Mouse (Mus musculus) adrenal gland, adult 8-10 months (tissue): Measurements from ENCODE around the gene Zfp882. TPM values are rescaled to one million over a fixed set of nuclear protein-coding genes. Genes with fewer than 3 reads are reported as not detected.
"Not testable (repeated sequence)": the region's sequence is repeated elsewhere in the genome, so short reads cannot be mapped to it uniquely, and the experiment has no call there.

Source experiments
- DNase-seq: peaks from one replicate; pipeline ENCODE4 v3.0.0; 2022
- total RNA-seq, 4 experiments: library from RNA; stranded (reverse); gene quantifications; 2 replicates each; pipeline ENCODE4 v1.2.4; 2022

The Zfp882 gene
- total RNA-seq, 4 experiments from 2014 or later, result 5.6 to 8.4 (median 7.4) TPM

DNA sequence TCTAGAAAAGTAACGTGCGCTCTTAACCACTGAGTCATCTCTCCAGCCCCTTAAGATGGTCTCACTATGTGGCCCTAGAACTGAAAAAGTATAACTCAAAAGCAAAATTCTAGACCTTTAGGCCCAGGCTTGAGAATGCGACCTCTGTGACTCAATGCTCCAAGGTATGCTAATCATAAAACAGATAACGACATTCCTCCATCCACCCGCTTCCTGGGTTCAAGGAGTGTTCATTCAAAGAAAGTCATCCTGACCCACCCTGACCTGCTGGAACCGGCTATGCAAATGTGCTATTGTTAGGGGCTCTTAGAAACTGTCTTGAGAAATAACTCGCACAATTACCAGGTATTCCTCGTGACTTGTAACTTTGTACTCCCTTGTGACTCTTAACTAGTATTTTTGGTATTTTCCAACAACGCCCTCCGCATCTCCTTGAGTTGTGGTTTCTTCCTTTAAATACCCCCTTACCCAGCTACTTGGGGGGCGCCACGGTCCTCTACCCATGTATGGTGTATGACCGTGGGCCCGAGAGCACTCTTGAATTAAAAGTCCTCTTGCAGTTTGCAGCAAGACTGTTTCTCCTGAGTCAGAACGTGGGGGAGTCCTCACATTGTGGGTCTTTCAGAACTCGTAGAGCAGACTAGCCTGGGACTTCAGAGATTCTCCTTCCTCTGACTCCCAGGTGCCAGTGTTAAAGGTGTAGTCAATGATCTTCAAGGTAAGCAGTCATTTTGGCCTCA lies 44.7 kb downstream of the Zfp882 start:
- not testable (repeated sequence) for DNase-seq

DNA sequence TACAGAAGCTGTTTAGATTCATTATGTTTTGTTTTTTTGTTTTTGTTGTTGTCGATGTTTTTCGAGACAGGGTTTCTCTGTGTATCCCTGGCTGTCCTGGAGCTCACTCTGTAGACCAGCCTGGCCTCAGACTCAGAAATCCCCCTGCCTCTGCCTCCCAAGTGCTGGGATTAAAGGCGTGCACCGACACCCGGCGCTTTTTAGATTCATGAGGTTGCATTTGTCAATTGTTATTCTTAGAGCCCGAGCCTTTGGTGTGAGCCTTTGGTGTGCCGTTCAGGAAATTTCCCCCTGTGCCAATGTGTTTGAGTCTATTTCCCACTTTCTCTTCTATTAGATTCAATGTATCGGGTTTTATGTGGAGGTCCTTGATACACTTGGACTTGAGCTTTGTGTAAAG lies 46.3 kb downstream of the Zfp882 start:
- DNase-seq, result no peak

DNA sequence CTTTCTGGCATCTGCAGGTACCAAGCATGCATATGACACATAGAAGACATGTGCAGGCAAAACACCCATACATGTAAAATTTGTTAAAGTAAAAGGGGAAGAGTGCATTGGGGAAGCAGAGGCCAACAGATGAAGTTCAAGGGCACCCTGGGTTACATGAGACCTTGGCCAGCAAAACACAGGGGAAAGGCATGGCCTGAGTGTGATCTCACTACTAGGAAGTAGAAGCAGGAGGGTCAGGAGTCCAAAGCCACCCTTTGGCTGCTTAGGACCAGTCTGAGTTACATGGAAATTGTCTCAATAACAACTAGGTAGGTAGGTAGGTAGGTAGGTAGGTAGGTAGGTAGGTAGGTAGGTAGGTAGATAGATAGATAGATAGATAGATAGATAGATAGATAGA lies 52.1 kb downstream of the Zfp882 start:
- no peak for DNase-seq

DNA sequence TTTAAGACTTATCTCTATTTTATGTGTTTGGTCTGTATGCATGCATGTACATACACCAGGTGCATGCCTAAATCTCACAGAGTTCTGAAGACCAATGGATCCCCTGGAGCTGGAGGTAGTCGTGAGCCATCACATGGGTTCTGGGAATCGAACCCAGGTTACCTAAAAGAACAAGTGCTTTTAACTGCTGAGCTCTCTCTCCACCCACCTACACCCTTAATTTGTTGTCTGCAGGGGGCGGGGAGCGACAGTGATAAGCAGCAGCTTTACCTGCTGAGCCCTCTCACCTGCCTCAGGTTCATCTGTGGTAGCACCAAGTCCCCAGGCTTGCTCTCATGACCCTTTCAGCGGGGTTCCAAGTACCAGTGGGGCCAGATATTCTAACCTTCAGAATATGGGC lies 53.4 kb downstream of the Zfp882 start:
- no peak for DNase-seq

DNA sequence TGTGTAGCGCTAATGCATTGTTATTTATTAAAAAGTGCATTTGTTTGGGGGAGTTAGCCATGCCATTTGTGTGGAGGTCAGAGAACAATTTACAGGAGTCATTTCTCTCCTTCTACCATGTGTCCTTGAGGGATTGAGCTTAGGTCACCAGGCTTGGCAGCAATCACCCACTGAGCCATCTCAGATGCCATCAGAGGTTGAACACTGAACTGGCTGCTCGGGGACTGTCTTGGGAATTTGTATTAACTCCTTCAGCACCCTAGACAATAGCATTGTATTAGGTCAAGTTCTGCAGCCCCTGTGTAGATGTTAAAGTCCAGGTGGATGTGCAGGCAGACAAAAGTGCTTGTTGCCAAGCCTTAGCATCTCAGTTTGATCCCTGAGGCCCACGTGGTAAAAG lies 55.6 kb downstream of the Zfp882 start:
- DNase-seq, result peak; percentile 60

DNA sequence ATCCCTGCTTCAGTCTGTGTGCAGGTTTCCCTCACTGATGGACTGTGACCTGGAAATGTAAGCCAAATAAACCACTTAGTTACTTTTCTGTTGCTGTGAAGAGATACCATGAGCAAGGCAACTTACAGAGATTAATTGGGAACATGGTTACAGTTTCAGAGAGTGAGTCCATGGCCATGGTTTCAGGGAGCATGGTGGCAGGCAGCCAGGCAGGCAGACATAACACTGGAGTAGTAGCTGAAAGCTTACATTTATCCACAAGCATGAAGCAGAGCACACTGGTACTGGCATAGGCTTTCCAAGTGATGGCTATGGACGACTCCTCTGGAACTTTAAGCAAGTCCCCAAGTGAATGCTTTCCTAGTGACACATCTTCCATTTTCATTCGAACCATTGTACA lies 56.8 kb downstream of the Zfp882 start:
- peak; percentile 40 for DNase-seq

Other genes with a start within 250 kb of the Zfp882 start
- gene Unc13a, start 236.9 kb upstream of the Zfp882 start, total RNA-seq, result 10 to 100 TPM in 3 of 4 experiments, 1 to 10 TPM in 1; 9.8 to 11.8 (median 11.4) TPM
- 10 to 100 TPM; 10.7 to 21.8 (median 16.6) TPM for gene Jak3, start 232.3 kb upstream of the Zfp882 start, total RNA-seq
- gene Insl3, start 219.4 kb upstream of the Zfp882 start, total RNA-seq, result 10 to 100 TPM in 1 of 4 experiments, 1 to 10 TPM in 3; 3.9 to 12.3 (median 7.1) TPM
- 1 to 10 TPM; 3.0 to 5.1 (median 4.4) TPM for gene B3gnt3, start 206.8 kb upstream of the Zfp882 start, total RNA-seq
- 1 to 10 TPM; 2.1 to 6.2 (median 3.7) TPM for gene Fcho1, start 182.9 kb upstream of the Zfp882 start, total RNA-seq
- 10 to 100 TPM in 1 of 4 experiments, 1 to 10 TPM in 3; 6.5 to 10.1 (median 8.1) TPM for gene Zfp709, start 26.6 kb upstream of the Zfp882 start, total RNA-seq
- gene Zfp617, start within 50 bp of the Zfp882 start, total RNA-seq, result 10 to 100 TPM; 24.9 to 36.5 (median 32.0) TPM
- gene Zfp961, start 42.4 kb downstream of the Zfp882 start, total RNA-seq, result 10 to 100 TPM; 22.0 to 30.6 (median 27.0) TPM
- 10 to 100 TPM in 2 of 4 experiments, 1 to 10 TPM in 2; 5.3 to 12.2 (median 8.6) TPM for gene Cyp4f18, start 101.0 kb downstream of the Zfp882 start, total RNA-seq
- gene Olfr372, start 132.6 kb downstream of the Zfp882 start, total RNA-seq, result not detected
- not detected for gene Olfr373, start 174.6 kb downstream of the Zfp882 start, total RNA-seq
- not detected for gene Olfr374, start 198.4 kb downstream of the Zfp882 start, total RNA-seq
- gene Tpm4, start 226.4 kb downstream of the Zfp882 start, total RNA-seq, result 100 to 1,000 TPM; 133 to 158 (median 140) TPM